Mouse (Mus musculus): ENCODE measurements around the gene Slc4a8. TPM values are rescaled to one million over a fixed set of nuclear protein-coding genes. Genes with fewer than 3 reads are reported as not detected.

Slc4a8 gene
- 1.4 and 3.6 TPM in 2 replicates for total RNA-seq (2017)

GRCm38 (mm10) chr15:100761419-100762185, at the start of gene Slc4a8:
Gene Slc4a8, plus strand, starts transcription at chr15:100761747.
- ATAC-seq (replicated peaks in 1 of 2; ENCODE audit: insufficient read depth in 1 of 2, low FRiP score in 2 of 2, low TSS enrichment in 1 of 2, low read depth in 1 of 2, poor library complexity in 2 of 2, severe bottlenecking in 2 of 2), result peak; percentile 83 to 84

GRCm38 (mm10) chr15:100714470-100714869, 47.1 kb upstream of the Slc4a8 start:
- ATAC-seq (replicated peaks in 1 of 2; ENCODE audit: insufficient read depth in 1 of 2, low FRiP score in 2 of 2, low TSS enrichment in 1 of 2, low read depth in 1 of 2, poor library complexity in 2 of 2, severe bottlenecking in 2 of 2), result no peak

- ATAC-seq (replicated peaks in 1 of 2; ENCODE audit: insufficient read depth in 1 of 2, low FRiP score in 2 of 2, low TSS enrichment in 1 of 2, low read depth in 1 of 2, poor library complexity in 2 of 2, severe bottlenecking in 2 of 2), result no peak
Measured at GRCm38 (mm10) chr15:100715399-100715993, 46.1 kb upstream of the Slc4a8 start.

- ATAC-seq (replicated peaks in 1 of 2; ENCODE audit: insufficient read depth in 1 of 2, low FRiP score in 2 of 2, low TSS enrichment in 1 of 2, low read depth in 1 of 2, poor library complexity in 2 of 2, severe bottlenecking in 2 of 2), result no peak; a peak in 1 of 4 replicates
Measured at GRCm38 (mm10) chr15:100717933-100718332, 43.6 kb upstream of the Slc4a8 start.

GRCm38 (mm10) chr15:100718572-100718971, 43.0 kb upstream of the Slc4a8 start:
- ATAC-seq (replicated peaks in 1 of 2; ENCODE audit: insufficient read depth in 1 of 2, low FRiP score in 2 of 2, low TSS enrichment in 1 of 2, low read depth in 1 of 2, poor library complexity in 2 of 2, severe bottlenecking in 2 of 2), result no peak

- no peak for ATAC-seq (replicated peaks in 1 of 2; ENCODE audit: insufficient read depth in 1 of 2, low FRiP score in 2 of 2, low TSS enrichment in 1 of 2, low read depth in 1 of 2, poor library complexity in 2 of 2, severe bottlenecking in 2 of 2)
Measured at GRCm38 (mm10) chr15:100719217-100719616, 42.3 kb upstream of the Slc4a8 start.

GRCm38 (mm10) chr15:100720066-100720465, 41.5 kb upstream of the Slc4a8 start:
- peak in 1 of 2 experiments; percentile 34; a peak in 1 of 4 replicates for ATAC-seq (replicated peaks in 1 of 2; ENCODE audit: insufficient read depth in 1 of 2, low FRiP score in 2 of 2, low TSS enrichment in 1 of 2, low read depth in 1 of 2, poor library complexity in 2 of 2, severe bottlenecking in 2 of 2)

GRCm38 (mm10) chr15:100721445-100721844, 40.1 kb upstream of the Slc4a8 start:
- no peak for ATAC-seq (replicated peaks in 1 of 2; ENCODE audit: insufficient read depth in 1 of 2, low FRiP score in 2 of 2, low TSS enrichment in 1 of 2, low read depth in 1 of 2, poor library complexity in 2 of 2, severe bottlenecking in 2 of 2)

- no peak for ATAC-seq (replicated peaks in 1 of 2; ENCODE audit: insufficient read depth in 1 of 2, low FRiP score in 2 of 2, low TSS enrichment in 1 of 2, low read depth in 1 of 2, poor library complexity in 2 of 2, severe bottlenecking in 2 of 2)
Measured at GRCm38 (mm10) chr15:100722026-100722425, 39.5 kb upstream of the Slc4a8 start.

GRCm38 (mm10) chr15:100722564-100722963, 39.0 kb upstream of the Slc4a8 start:
- no peak for ATAC-seq (replicated peaks in 1 of 2; ENCODE audit: insufficient read depth in 1 of 2, low FRiP score in 2 of 2, low TSS enrichment in 1 of 2, low read depth in 1 of 2, poor library complexity in 2 of 2, severe bottlenecking in 2 of 2)

- ATAC-seq (replicated peaks in 1 of 2; ENCODE audit: insufficient read depth in 1 of 2, low FRiP score in 2 of 2, low TSS enrichment in 1 of 2, low read depth in 1 of 2, poor library complexity in 2 of 2, severe bottlenecking in 2 of 2), result no peak
Measured at GRCm38 (mm10) chr15:100723505-100723904, 38.0 kb upstream of the Slc4a8 start.

GRCm38 (mm10) chr15:100726721-100727120, 34.8 kb upstream of the Slc4a8 start:
- ATAC-seq (replicated peaks in 1 of 2; ENCODE audit: insufficient read depth in 1 of 2, low FRiP score in 2 of 2, low TSS enrichment in 1 of 2, low read depth in 1 of 2, poor library complexity in 2 of 2, severe bottlenecking in 2 of 2), result no peak

GRCm38 (mm10) chr15:100727834-100728233, 33.7 kb upstream of the Slc4a8 start:
- ATAC-seq (replicated peaks in 1 of 2; ENCODE audit: insufficient read depth in 1 of 2, low FRiP score in 2 of 2, low TSS enrichment in 1 of 2, low read depth in 1 of 2, poor library complexity in 2 of 2, severe bottlenecking in 2 of 2), result no peak

- peak in 1 of 2 experiments; percentile 33; a peak in 1 of 4 replicates for ATAC-seq (replicated peaks in 1 of 2; ENCODE audit: insufficient read depth in 1 of 2, low FRiP score in 2 of 2, low TSS enrichment in 1 of 2, low read depth in 1 of 2, poor library complexity in 2 of 2, severe bottlenecking in 2 of 2)
Measured at GRCm38 (mm10) chr15:100728586-100728985, 33.0 kb upstream of the Slc4a8 start.

- ATAC-seq (replicated peaks in 1 of 2; ENCODE audit: insufficient read depth in 1 of 2, low FRiP score in 2 of 2, low TSS enrichment in 1 of 2, low read depth in 1 of 2, poor library complexity in 2 of 2, severe bottlenecking in 2 of 2), result peak in 1 of 2 experiments; percentile 30; a peak in 2 of 4 replicates
Measured at GRCm38 (mm10) chr15:100729281-100729985, 32.1 kb upstream of the Slc4a8 start, which contains the start of gene Galnt6. Gene Galnt6, minus strand, starts transcription at chr15:100729376.

- ATAC-seq (replicated peaks in 1 of 2; ENCODE audit: insufficient read depth in 1 of 2, low FRiP score in 2 of 2, low TSS enrichment in 1 of 2, low read depth in 1 of 2, poor library complexity in 2 of 2, severe bottlenecking in 2 of 2), result no peak
Measured at GRCm38 (mm10) chr15:100731081-100731480, 30.5 kb upstream of the Slc4a8 start.

GRCm38 (mm10) chr15:100732580-100732979, 29.0 kb upstream of the Slc4a8 start:
- peak; percentile 59 to 64 for ATAC-seq (replicated peaks in 1 of 2; ENCODE audit: insufficient read depth in 1 of 2, low FRiP score in 2 of 2, low TSS enrichment in 1 of 2, low read depth in 1 of 2, poor library complexity in 2 of 2, severe bottlenecking in 2 of 2)

Measured in hematopoietic stem cell, adult 5-6 weeks (primary cell).